Mouse (Mus musculus) liver, embryonic 14.5 days (tissue): ENCODE measurements around the gene Slc37a4. TPM values are rescaled to one million over a fixed set of nuclear protein-coding genes. Genes with fewer than 3 reads are reported as not detected.
A peak's percentile ranks its signal among the peaks of the same experiment; 100 is the strongest.
"Not testable (repeated sequence)": the region's sequence is repeated elsewhere in the genome, so short reads cannot be mapped to it uniquely, and the experiment has no call there.

Experiments
- ATAC-seq: fragments of 200-750 bp; cut with Nextera tagmentation; 2 replicates; pipeline ENCODE4 v1.8.0; 2017; ENCODE audit warnings: moderate number of reproducible peaks, mild to moderate bottlenecking, moderate library complexity; ENCODE audit not compliant: insufficient read depth
- DNase-seq, 3 experiments: peaks; one replicate each; pipeline ENCODE4 v3.0.0-alpha.2; 2012 to 2013; ENCODE audit warnings: low read depth in 3 of 3, low spot score in 3 of 3
- H3K27ac ChIP-seq: fragments of 300-500 bp; sonication (generic); 2 replicates; pipeline ENCODE4 v1.5.1; 2014; ENCODE audit warnings: moderate library complexity, mild to moderate bottlenecking, control low read depth, inconsistent platforms
- H3K27me3 ChIP-seq: fragments of 300-500 bp; sonication (generic); 2 replicates; pipeline ENCODE4 v1.6.1; 2014; ENCODE audit warnings: mild to moderate bottlenecking, low read length, moderate library complexity; ENCODE audit not compliant: control insufficient read depth, insufficient read depth
- H3K36me3 ChIP-seq: fragments of 300-500 bp; sonication (generic); replicated peaks from 2 replicates; pipeline ENCODE4 v1.6.1; 2014; ENCODE audit warnings: low read depth; ENCODE audit not compliant: control insufficient read depth, insufficient read depth
- H3K4me1 ChIP-seq, 2 experiments: fragments of 200-500 bp in 1 of 2; fragments of 300-500 bp in 1 of 2; sonication (generic) in 1 of 2; replicated peaks; 2 replicates each; pipeline ENCODE4 v1.6.1; 2012 to 2014; ENCODE audit warnings: antibody characterized with exemption in 1 of 2, inconsistent platforms in 1 of 2, low read length in 1 of 2; ENCODE audit not compliant: control insufficient read depth in 2 of 2, insufficient read depth in 2 of 2
- H3K4me2 ChIP-seq: fragments of 300-500 bp; sonication (generic); 2 replicates; pipeline ENCODE4 v1.6.1; 2014; ENCODE audit warnings: low read depth, mild to moderate bottlenecking, control low read depth, moderate library complexity
- H3K4me3 ChIP-seq, 2 experiments: fragments of 200-500 bp in 1 of 2; fragments of 300-500 bp in 1 of 2; sonication (generic) in 1 of 2; 2 replicates each; pipeline ENCODE4 v1.5.1; 2012 to 2014; ENCODE audit warnings: low read depth in 2 of 2, low read length in 2 of 2, mild to moderate bottlenecking in 2 of 2, control low read depth in 1 of 2, inconsistent platforms in 1 of 2, moderate library complexity in 1 of 2; ENCODE audit not compliant: insufficient read depth in 1 of 2
- H3K9ac ChIP-seq: fragments of 300-500 bp; sonication (generic); replicated peaks from 2 replicates; pipeline ENCODE4 v1.6.1; 2014; ENCODE audit warnings: mild to moderate bottlenecking, control low read depth, moderate library complexity
- H3K9me3 ChIP-seq: fragments of 300-500 bp; sonication (generic); 2 replicates; pipeline ENCODE4 v1.6.1; 2016; ENCODE audit warnings: low read length, mixed read lengths; ENCODE audit not compliant: control insufficient read depth
- CTCF ChIP-seq: IDR thresholded peaks from 2 replicates; pipeline ENCODE4 v1.5.1; 2016; ENCODE audit warnings: antibody characterized with exemption, low read depth, control low read depth
- EP300 ChIP-seq: IDR thresholded peaks from 2 replicates; pipeline ENCODE4 v1.6.1; 2016; ENCODE audit warnings: antibody characterized with exemption, low read depth
- WGBS: fragments of 180-500 bp; shearing (Covaris S2); extraction: QIAGEN DNeasy Blood & Tissue Kit; methylation state at CpG from one replicate; pipeline ENCODE4 v1.1.7; 2014; ENCODE audit not compliant: insufficient replicate concordance; 5-methylcytosine and 5-hydroxymethylcytosine counted together
- polyA plus RNA-seq, 2 experiments: library from polyadenylated mRNA; depleted of rRNA in 1 of 2; stranded (reverse) in 1 of 2; unstranded in 1 of 2; fragments of >200 nt; fragmentation: Nextera tagmentation in 1 of 2; extraction: Ambion mirVana in 1 of 2; gene quantifications; 2 replicates each; pipeline versions ENCODE4 v1.2.1 to v1.2.3; 2012 to 2014

Gene Slc37a4
- polyA plus RNA-seq, 2 experiments, result 15.9 to 26.6 TPM

GRCm38 (mm10) chr9:44401081-44401480 lies 4.4 kb downstream of the Slc37a4 start:
- no peaks in the 10 kb centered on the region for H3K9me3 ChIP-seq
- peaks cover 5 to 20% of the 10 kb centered on the region in 2 experiments; a peak in 3 of 4 replicates for H3K4me1 ChIP-seq
- H3K27me3 ChIP-seq, result no peaks in the 10 kb centered on the region
- WGBS, result 76% methylated on average over 4 of the region's 4 CpGs
- no peak for ATAC-seq
- no peak overlapping the region for H3K9ac ChIP-seq
- no peak for DNase-seq
- H3K4me2 ChIP-seq, result no peak overlapping the region
- TF ChIP-seq EP300 (no peak), CTCF (no peak)
- H3K27ac ChIP-seq, result no peak overlapping the region
- H3K4me3 ChIP-seq, result no peak overlapping the region
- peaks cover 29% of the 10 kb centered on the region for H3K36me3 ChIP-seq

GRCm38 (mm10) chr9:44405011-44405410 lies 8.4 kb downstream of the Slc37a4 start:
- Histone ChIP-seq H3K4me3 (no peak overlapping the region), H3K27me3 (no peaks in the 10 kb centered on the region), H3K4me1 (peaks cover 7 to 17% of the 10 kb centered on the region in 2 experiments), H3K9me3 (no peaks in the 10 kb centered on the region), H3K4me2 (no peak overlapping the region), H3K27ac (no peak overlapping the region), H3K36me3 (peaks cover 44% of the 10 kb centered on the region), H3K9ac (no peak overlapping the region)
- DNase-seq, result no peak
- ATAC-seq, result no peak
- TF ChIP-seq EP300 (no peak), CTCF (no peak)
- WGBS, result 79% methylated on average over 3 of the region's 3 CpGs

- peaks cover 50% of the 10 kb centered on the region for H3K36me3 ChIP-seq
- H3K4me2 ChIP-seq, result peak within 1 kb of the TSS; percentile 95
- no peaks in the 10 kb centered on the region for H3K9me3 ChIP-seq
- DNase-seq, result peak; percentile 88 to 91 (median 90)
- H3K9ac ChIP-seq, result peak within 1 kb of the TSS; percentile 79
- H3K27me3 ChIP-seq, result no peaks in the 10 kb centered on the region
- peak within 1 kb of the TSS; percentile 72 to 98 for H3K4me3 ChIP-seq
- under 1% methylated on average over 51 of the region's 51 CpGs for WGBS
- peak; percentile 95 for ATAC-seq
- TF ChIP-seq CTCF (no peak), EP300 (no peak)
- H3K4me1 ChIP-seq, result peaks cover 10 to 30% of the 10 kb centered on the region in 2 experiments
- H3K27ac ChIP-seq, result peak within 1 kb of the TSS; percentile 73
Observed at GRCm38 (mm10) chr9:44406906-44407751, 10.5 kb downstream of the Slc37a4 start, which contains the start of the genes Rps25 and Trappc4. TSS of gene Rps25 (plus strand) at chr9:44407139. TSS of gene Trappc4 (minus strand) at chr9:44407600.

- H3K4me1 ChIP-seq, result peaks cover 10 to 34% of the 10 kb centered on the region in 2 experiments
- TF ChIP-seq EP300, result no peak
- no peak for TF ChIP-seq CTCF
- H3K27me3 ChIP-seq, result no peaks in the 10 kb centered on the region
- peak overlapping the region; percentile 73 for H3K27ac ChIP-seq
- no peak for DNase-seq
- WGBS, result 0% methylated on average over 24 of the region's 24 CpGs
- no peaks in the 10 kb centered on the region for H3K9me3 ChIP-seq
- H3K4me3 ChIP-seq, result peak overlapping the region; percentile 72 to 98
- H3K36me3 ChIP-seq, result peaks cover 50% of the 10 kb centered on the region
- ATAC-seq, result no peak; the same call in 1 of the 2 replicates
- peak overlapping the region; percentile 79 for H3K9ac ChIP-seq
- peak overlapping the region; percentile 95 for H3K4me2 ChIP-seq
Observed at GRCm38 (mm10) chr9:44407752-44408097, 11.1 kb downstream of the Slc37a4 start.

- Histone ChIP-seq H3K9ac (peak overlapping the region; percentile 79), H3K4me2 (peak overlapping the region; percentile 95), H3K27ac (peak overlapping the region; percentile 22; the same call in 1 of the 2 replicates), H3K4me3 (peak overlapping the region; percentile 72 to 98), H3K4me1 (peaks cover 10 to 34% of the 10 kb centered on the region in 2 experiments), H3K36me3 (peaks cover 50% of the 10 kb centered on the region)
- not testable (repeated sequence) for DNase-seq, ATAC-seq, H3K27me3 ChIP-seq, H3K9me3 ChIP-seq
- 52% methylated on average over 9 of the region's 9 CpGs for WGBS
Observed at GRCm38 (mm10) chr9:44408693-44409092, 12.0 kb downstream of the Slc37a4 start.
